Mouse (Mus musculus) C3H10T1/2 (cell line): Measurements from ENCODE around the gene Mindy1. TPM values are rescaled to one million over a fixed set of nuclear protein-coding genes. Genes with fewer than 3 reads are reported as not detected.

Source experiments
- polyA plus RNA-seq, 2 experiments: library from polyadenylated mRNA; unstranded; fragments of >200 nt; fragmentation: generic; extraction: Trizol; gene quantifications; one replicate each; pipeline ENCODE4 v1.2.1; 2012; ENCODE audit warnings: missing spikeins in 2 of 2

The Mindy1 gene
- 10 to 100 TPM; 20.9 to 35.4 TPM for polyA plus RNA-seq

DNA sequence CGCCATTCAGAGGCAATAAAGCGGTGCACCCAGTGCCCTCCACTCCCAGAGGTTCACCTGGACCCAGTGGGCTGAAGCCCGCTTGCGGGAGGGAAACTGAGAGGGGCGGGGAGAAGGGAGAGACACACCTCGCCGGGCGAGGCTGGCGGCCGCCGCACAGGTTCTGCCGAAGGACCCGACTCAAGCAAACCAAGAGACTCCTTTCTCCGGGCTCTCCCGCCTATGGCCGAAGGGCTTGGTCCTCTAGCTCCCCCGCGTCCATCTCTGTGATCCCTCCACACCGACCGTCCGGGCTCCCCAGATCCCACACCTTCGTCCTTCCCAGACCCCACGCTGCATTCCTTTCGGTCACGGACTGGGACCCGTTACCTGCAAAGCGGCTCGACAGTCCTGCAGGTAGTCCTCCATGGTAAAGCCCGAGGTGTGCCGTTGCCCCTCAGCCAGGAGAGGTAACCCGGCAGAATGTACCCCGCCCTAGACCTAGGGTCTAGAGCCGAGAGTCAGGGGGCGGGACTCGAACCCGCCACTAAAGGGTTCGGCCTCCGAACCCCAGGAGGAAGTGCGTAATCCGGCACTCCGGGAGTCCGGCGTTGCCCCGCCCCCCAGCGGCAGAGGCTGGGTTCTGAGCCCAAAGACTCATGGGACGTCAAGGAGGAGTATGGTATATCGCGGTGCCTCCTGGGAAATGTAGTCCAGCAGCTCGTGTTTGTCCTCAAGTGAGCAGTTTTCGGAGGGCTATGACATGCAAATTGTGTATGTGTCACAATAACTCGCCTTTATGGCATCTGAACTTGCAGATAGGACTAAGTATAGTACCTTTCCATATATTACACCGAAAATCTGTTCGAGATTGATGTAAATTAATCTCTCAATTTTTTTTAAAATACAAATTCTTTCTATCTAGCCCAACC is at the start of gene Mindy1, which contains the start of gene Prune1:
Gene Mindy1 (plus strand): TSS at position 130 of the 911 bp plus-strand sequence.
Gene Prune1 (minus strand): TSS at position 861 of the 911 bp plus-strand sequence.

GRCm38 (mm10) chr3:95241498-95241897 is 39.6 kb upstream of the Mindy1 start, which contains the start of gene Gm128:
TSS of gene Gm128 (minus strand) at chr3:95241598.

GRCm38 (mm10) chr3:95250783-95251424 is 30.2 kb upstream of the Mindy1 start, which contains the start of gene Bnipl:
TSS of gene Bnipl (minus strand) at chr3:95251193.

GRCm38 (mm10) chr3:95307100-95307499 is 26.0 kb downstream of the Mindy1 start, which contains the start of gene Anxa9:
TSS of gene Anxa9 (minus strand) at chr3:95307176.

DNA sequence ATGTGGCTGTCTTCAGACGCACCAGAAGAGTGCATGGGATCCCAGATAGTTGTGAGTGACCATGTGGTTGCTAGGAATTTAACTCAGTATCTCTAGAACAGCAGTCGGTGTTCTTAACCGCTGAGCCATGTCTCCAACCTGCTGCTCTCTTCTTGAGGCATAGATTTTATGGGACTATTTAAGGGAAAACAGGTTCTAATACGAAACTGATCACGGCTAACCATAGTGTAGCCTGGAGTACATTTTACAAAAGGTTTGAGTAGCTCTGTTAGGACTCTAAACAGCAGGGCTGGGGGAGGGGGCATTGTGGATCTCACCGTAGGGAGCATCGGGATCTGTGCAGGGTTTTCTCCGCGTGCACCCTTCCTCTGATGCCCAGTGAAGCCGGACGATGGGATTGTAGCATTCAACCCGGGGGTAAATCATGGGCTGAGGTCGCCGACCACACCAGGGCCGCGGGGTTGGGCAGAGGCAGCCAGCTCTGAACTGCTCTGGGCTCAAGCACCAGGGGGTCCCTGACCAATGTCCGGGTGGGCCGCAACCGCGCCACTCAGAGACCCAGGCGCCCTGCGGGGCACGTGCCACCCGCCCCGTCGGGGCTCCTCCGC is 33.4 kb downstream of the Mindy1 start, which contains the start of gene Cers2:
Gene Cers2 (plus strand): TSS at position 306 of the 608 bp plus-strand sequence.

Other genes starting within 250 kb of the Mindy1 start
- 100 to 1,000 TPM; 161 to 228 TPM for gene Psmd4, start 238.7 kb upstream of the Mindy1 start, polyA plus RNA-seq
- 10 to 100 TPM in 1 of 2 experiments, 1 to 10 TPM in 1; 5.5 to 15.4 TPM for gene Pip5k1a, start 174.4 kb upstream of the Mindy1 start, polyA plus RNA-seq
- 10 to 100 TPM; 65.6 to 87.8 TPM for gene Vps72, start 170.3 kb upstream of the Mindy1 start, polyA plus RNA-seq
- gene Tmod4, start 156.9 kb upstream of the Mindy1 start, polyA plus RNA-seq: 1 to 10 TPM in 1 of 2 experiments, under 1 TPM in 1; 0.12 to 2.2 TPM
- 10 to 100 TPM; 37.1 to 41.3 TPM for gene Scnm1, start 147.3 kb upstream of the Mindy1 start, polyA plus RNA-seq
- 1 to 10 TPM; 1.4 to 6.5 TPM for gene Lysmd1, start 147.3 kb upstream of the Mindy1 start, polyA plus RNA-seq
- under 1 TPM in 1 of 2 experiments, not detected in 1; 0.25 TPM for gene Tnfaip8l2, start 139.0 kb upstream of the Mindy1 start, polyA plus RNA-seq
- gene Sema6c, start 120.9 kb upstream of the Mindy1 start, polyA plus RNA-seq: 10 to 100 TPM in 1 of 2 experiments, 1 to 10 TPM in 1; 1.2 to 10.8 TPM
- 1 to 10 TPM in 1 of 2 experiments, under 1 TPM in 1; 0.46 to 5.0 TPM for gene Gabpb2, start 63.4 kb upstream of the Mindy1 start, polyA plus RNA-seq
- 10 to 100 TPM; 32.7 to 44.2 TPM for gene Cdc42se1, start 52.6 kb upstream of the Mindy1 start, polyA plus RNA-seq
- 1 to 10 TPM; 3.7 to 6.4 TPM for gene Mllt11, start 49.2 kb upstream of the Mindy1 start, polyA plus RNA-seq
- under 1 TPM; 0.02 to 0.13 TPM for gene Gm128, start 39.7 kb upstream of the Mindy1 start, polyA plus RNA-seq
- under 1 TPM in 1 of 2 experiments, not detected in 1; 0.27 TPM for gene Bnipl, start 30.2 kb upstream of the Mindy1 start, polyA plus RNA-seq
- gene Prune1, start 731 bp downstream of the Mindy1 start, polyA plus RNA-seq: 10 to 100 TPM in 1 of 2 experiments, 1 to 10 TPM in 1; 4.4 to 13.2 TPM
- gene Anxa9, start 25.8 kb downstream of the Mindy1 start, polyA plus RNA-seq: 1 to 10 TPM; 1.6 to 2.8 TPM
- 100 to 1,000 TPM in 1 of 2 experiments, 10 to 100 TPM in 1; 63.2 to 101 TPM for gene Cers2, start 33.4 kb downstream of the Mindy1 start, polyA plus RNA-seq
- gene Setdb1, start 75.9 kb downstream of the Mindy1 start, polyA plus RNA-seq: 10 to 100 TPM in 1 of 2 experiments, 1 to 10 TPM in 1; 1.9 to 12.4 TPM
- gene 4930558C23Rik, start 121.5 kb downstream of the Mindy1 start, polyA plus RNA-seq: not detected
- 10 to 100 TPM in 1 of 2 experiments, 1 to 10 TPM in 1; 2.0 to 20.3 TPM for gene Arnt, start 153.0 kb downstream of the Mindy1 start, polyA plus RNA-seq
- gene Ctsk, start 217.9 kb downstream of the Mindy1 start, polyA plus RNA-seq: under 1 TPM in 1 of 2 experiments, not detected in 1; 0.25 TPM
- under 1 TPM in 1 of 2 experiments, not detected in 1; 0.07 TPM for gene Ctss, start 245.4 kb downstream of the Mindy1 start, polyA plus RNA-seq